Mouse (Mus musculus): ENCODE results near the gene Clstn1.

Gene Clstn1

GRCm38 (mm10) chr4:149675378-149676261 lies 89.4 kb downstream of the Clstn1 start:
- DNase-seq (ENCODE audit: low read depth, low spot score): no peak

GRCm38 (mm10) chr4:149678006-149678405 lies 91.7 kb downstream of the Clstn1 start:
- DNase-seq (ENCODE audit: low read depth, low spot score): no peak

GRCm38 (mm10) chr4:149679056-149679770 lies 92.9 kb downstream of the Clstn1 start:
- DNase-seq (ENCODE audit: low read depth, low spot score): no peak

GRCm38 (mm10) chr4:149683875-149684274 lies 97.6 kb downstream of the Clstn1 start:
- DNase-seq (ENCODE audit: low read depth, low spot score): no peak

- DNase-seq (ENCODE audit: low read depth, low spot score): no peak
Observed at GRCm38 (mm10) chr4:149684841-149685623, 98.8 kb downstream of the Clstn1 start.

GRCm38 (mm10) chr4:149688861-149689260 lies 102.6 kb downstream of the Clstn1 start:
- DNase-seq (ENCODE audit: low read depth, low spot score): no peak

- no peak for DNase-seq (ENCODE audit: low read depth, low spot score)
Observed at GRCm38 (mm10) chr4:149689822-149690700, 103.8 kb downstream of the Clstn1 start.

- peak; percentile 65 for DNase-seq (ENCODE audit: low read depth, low spot score)
Observed at GRCm38 (mm10) chr4:149690828-149691280, 104.6 kb downstream of the Clstn1 start.

GRCm38 (mm10) chr4:149691368-149691767 lies 105.1 kb downstream of the Clstn1 start:
- no peak for DNase-seq (ENCODE audit: low read depth, low spot score)

GRCm38 (mm10) chr4:149696189-149696971 lies 110.1 kb downstream of the Clstn1 start:
- DNase-seq (ENCODE audit: low read depth, low spot score): no peak

- DNase-seq (ENCODE audit: low read depth, low spot score): no peak
Observed at GRCm38 (mm10) chr4:149697506-149698196, 111.4 kb downstream of the Clstn1 start.

GRCm38 (mm10) chr4:149698197-149698821 lies 112.0 kb downstream of the Clstn1 start:
- DNase-seq (ENCODE audit: low read depth, low spot score): peak; percentile 56
